Mouse (Mus musculus): ENCODE measurements around the gene Lpp.

GRCm38 (mm10) chr16:24350306-24350705 lies 43.0 kb upstream of the Lpp start:
- TF ChIP-seq POLR2A (IDR thresholded peaks at IDR 0.05; ENCODE audit: borderline replicate concordance, control insufficient read depth, low read depth, low read length) (no peak), CTCF (IDR thresholded peaks at IDR 0.05; ENCODE audit: control insufficient read depth, insufficient read depth, low read length) (no peak)
